Mouse (Mus musculus) spleen, adult 2 months (tissue): ENCODE data around the gene Vamp2.
A peak's percentile ranks its signal among the peaks of the same experiment; 100 is the strongest.

Experiments
- CTCF ChIP-seq: fragments of 200-500 bp; IDR thresholded peaks from 2 replicates; pipeline ENCODE4 v1.5.1; 2011; ENCODE audit warnings: mild to moderate bottlenecking, inconsistent platforms; ENCODE audit not compliant: insufficient read depth, insufficient read length, insufficient replicate concordance; ENCODE audit errors: extremely low read depth
- POLR2A ChIP-seq: fragments of 200-500 bp; IDR thresholded peaks from 2 replicates; pipeline ENCODE4 v1.6.1; 2011; ENCODE audit warnings: low read depth, low read length, inconsistent platforms

DNA sequence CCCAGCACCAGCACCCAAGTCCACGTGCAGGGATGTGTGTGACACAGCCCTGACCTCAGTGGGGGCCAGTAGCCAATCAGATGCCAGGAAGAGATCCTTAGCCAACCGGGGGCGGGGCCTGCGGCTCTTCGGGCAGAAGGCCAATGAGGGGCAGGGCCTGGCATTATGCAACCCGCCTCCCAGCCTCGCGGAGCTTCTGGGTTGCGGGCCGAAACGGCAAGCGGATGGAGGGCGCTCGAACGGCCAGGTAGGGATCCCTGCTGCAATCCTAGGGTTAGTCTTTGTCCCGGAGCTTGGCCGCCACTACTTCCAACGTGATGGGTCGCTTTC, 10.4 kb downstream of the Vamp2 start:
- TF ChIP-seq CTCF (no peak), POLR2A (peak; percentile 25)
